Mouse (Mus musculus): ENCODE measurements around the gene Ak5.

DNA sequence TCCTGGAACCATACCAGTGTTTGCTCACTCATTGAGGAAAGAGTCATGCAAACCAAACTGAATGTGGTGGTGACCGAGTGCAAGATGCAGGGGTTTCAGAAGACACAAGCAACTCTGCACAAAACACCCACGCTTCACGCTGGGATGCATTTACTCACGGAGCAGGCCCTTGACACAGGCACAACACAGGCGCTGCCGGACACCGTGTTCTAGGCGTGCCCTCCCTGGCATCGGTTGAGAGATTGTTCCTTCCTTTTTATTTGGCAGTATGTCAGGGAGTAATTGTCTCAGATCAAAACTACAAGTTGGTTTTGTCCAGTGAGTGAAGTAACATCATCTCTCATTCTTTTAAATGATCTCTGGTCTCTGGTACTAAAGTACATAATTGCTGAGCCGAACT, 205.3 kb downstream of the Ak5 start:
- TF ChIP-seq POLR2A (IDR thresholded peaks at IDR 0.05; ENCODE audit: borderline replicate concordance, insufficient read depth, low read length) (no peak), CTCF (IDR thresholded peaks at IDR 0.05; ENCODE audit: borderline replicate concordance, insufficient read depth, low read depth, low read length) (no peak)
